In genomic region chr1:125910871-125911265, GRCm38 (mm10) we compare ENCODE assay signal across 9 mouse cellular contexts. TPM values are rescaled to one million over a fixed set of nuclear protein-coding genes. Genes with fewer than 3 reads are reported as not detected.
DNase-seq lines count a peak whose midpoint lies in the region; ATAC-seq lines count a peak whose summit lies in the region.
"Had no signal": no experiment of that assay in that cellular context is flagged by ENCODE, and none has a peak within 500 bp of the region (broad histone marks: within the 10 kb centered on the region; RNA-seq: fewer than 3 reads in every experiment).

No protein-coding gene starts in this region.

- peak overlapping the region; percentile 53 for H3K4me3 ChIP-seq in heart, embryonic 11.5 days (ENCODE audit: low read depth, low read length)
- H3K4me3 ChIP-seq in hindbrain, embryonic 10.5 days: peak overlapping the region; percentile 63

- H3K4me1 ChIP-seq in heart, embryonic 11.5 days (ENCODE audit: control insufficient read depth, insufficient read depth, low read length): peaks cover 17% of the 10 kb centered on the region
- H3K4me1 ChIP-seq in hindbrain, embryonic 10.5 days (replicated peaks): peaks cover 32% of the 10 kb centered on the region

- WGBS in heart, embryonic 11.5 days (ENCODE audit: insufficient replicate concordance): 4% methylated on average over 9 of the region's 9 CpGs
- 4% methylated on average over 9 of the region's 9 CpGs for WGBS in hindbrain, embryonic 10.5 days

- no peak overlapping the region for H3K9ac ChIP-seq in heart, embryonic 11.5 days (ENCODE audit: low read depth, low read length)

- DNase-seq in heart, postnatal 4 days: no peak
- DNase-seq in Muller cell, postnatal 12 days (ENCODE audit: inconsistent ontology term): peak; percentile 11
- DNase-seq in hindbrain, embryonic 10.5 days (ENCODE audit: low spot score): no peak
- peak; percentile 20 for DNase-seq in mesoderm, embryonic 11.5 days (ENCODE audit: low read depth, low spot score)
- DNase-seq in right cerebral cortex, adult 18-20 months: no peak
- DNase-seq in urinary bladder, postnatal 4 days (ENCODE audit: low spot score in 2 of 2): no peak
- no peak for DNase-seq in spleen, postnatal 4 days (ENCODE audit: low spot score in 2 of 2)

- no peaks in the 10 kb centered on the region for H3K36me3 ChIP-seq in heart, embryonic 11.5 days (ENCODE audit: control insufficient read depth, insufficient read depth, low read length)
- no peaks in the 10 kb centered on the region for H3K36me3 ChIP-seq in hindbrain, embryonic 10.5 days

- H3K27ac ChIP-seq in heart, embryonic 11.5 days (ENCODE audit: low read depth, low read length): no peak overlapping the region
- H3K27ac ChIP-seq in hindbrain, embryonic 10.5 days: peak overlapping the region; percentile 16; the same call in 1 of the 2 replicates

- H3K27me3 ChIP-seq in heart, embryonic 11.5 days (ENCODE audit: control insufficient read depth, insufficient read depth, low read length): peaks cover 34% of the 10 kb centered on the region
- H3K27me3 ChIP-seq in hindbrain, embryonic 10.5 days (ENCODE audit: insufficient read depth, poor library complexity, severe bottlenecking): peaks cover 78% of the 10 kb centered on the region

- ATAC-seq in heart, embryonic 11.5 days (replicated peaks; ENCODE audit: insufficient number of reproducible peaks, low FRiP score, low TSS enrichment): 0 out of 2 replicates have a peak, but pooled peaks have one; percentile 29

- H3K4me2 ChIP-seq in heart, embryonic 11.5 days: peak overlapping the region; percentile 96

- H3K9me3 ChIP-seq in heart, embryonic 11.5 days (replicated peaks; ENCODE audit: control insufficient read depth, low read length): no peaks in the 10 kb centered on the region
- H3K9me3 ChIP-seq in hindbrain, embryonic 10.5 days: no peaks in the 10 kb centered on the region

RNA-seq across cellular contexts. Expression of gene Lypd1, which starts 2.0 kb away (rescaled TPM):
- polyA plus RNA-seq in heart, embryonic 11.5 days (2014; fragmentation: Nextera tagmentation; extraction: Ambion mirVana): 1.1 and 1.4 TPM in 2 replicates
- 1 to 10 TPM in 1 of 2 experiments, under 1 TPM in 1; 0.81 to 1.1 TPM for total RNA-seq in heart, postnatal 4 days (2021)
- polyA plus RNA-seq in hindbrain, embryonic 10.5 days (2016; fragmentation: Nextera tagmentation; extraction: Ambion mirVana): 3.5 and 11.8 TPM in 2 replicates
- total RNA-seq: megakaryocyte progenitor cell, adult 5-6 weeks had no signal

Comparison
In these comparisons a context has a peak if more than half of its experiments do, and no peak if none do; other contexts are left out.
1. DNase-seq: peak in Muller cell, postnatal 12 days (single experiment) and mesoderm, embryonic 11.5 days (single experiment); none in heart, postnatal 4 days (single experiment), hindbrain, embryonic 10.5 days (single experiment), right cerebral cortex, adult 18-20 months (single experiment), urinary bladder, postnatal 4 days (0 of 2) and spleen, postnatal 4 days (0 of 2).